Mouse (Mus musculus) bone marrow, adult 2 months (tissue): ENCODE data around the gene Tmem107.

ENCODE experiments used
- CTCF ChIP-seq: fragments of 200-500 bp; IDR thresholded peaks from 2 replicates; pipeline ENCODE4 v1.5.1; 2011; ENCODE audit warnings: low read length, control low read depth; ENCODE audit not compliant: control insufficient read depth, insufficient read depth
- POLR2A ChIP-seq: fragments of 200-500 bp; IDR thresholded peaks from 2 replicates; pipeline ENCODE4 v1.6.1; 2011; ENCODE audit warnings: low read depth, mild to moderate bottlenecking, control low read depth, low read length, borderline replicate concordance; ENCODE audit not compliant: control insufficient read depth

DNA sequence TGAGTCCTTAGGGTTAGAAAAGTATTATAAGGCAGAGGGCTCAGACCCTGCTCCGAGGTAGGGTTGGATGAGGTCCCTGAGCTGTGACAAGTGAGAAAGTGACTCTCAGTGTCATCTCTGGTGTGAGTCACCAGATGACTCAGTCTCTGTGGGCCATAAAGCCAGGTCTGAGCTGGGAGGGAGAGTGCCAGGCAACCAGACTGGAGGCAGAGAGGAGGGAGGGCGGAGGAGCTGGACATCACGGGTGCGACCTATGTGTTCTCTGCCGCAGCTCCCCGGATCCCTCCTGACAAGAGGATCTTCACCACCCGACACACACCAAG, 31.8 kb downstream of the Tmem107 start:
- no peak for TF ChIP-seq POLR2A
- no peak for TF ChIP-seq CTCF
